Mouse (Mus musculus): ENCODE results near the gene Speer4b.
A peak's percentile ranks its signal among the peaks of the same experiment; 100 is the strongest.
"Not testable (repeated sequence)": the region's sequence is repeated elsewhere in the genome, so short reads cannot be mapped to it uniquely, and the experiment has no call there.

Gene Speer4b

GRCm38 (mm10) chr5:27501338-27501737 is at the start of gene Speer4b:
TSS of gene Speer4b (minus strand) at chr5:27501438.
- DNase-seq (ENCODE audit: low read depth, low spot score): not testable (repeated sequence)

GRCm38 (mm10) chr5:27549291-27549690 is 48.1 kb upstream of the Speer4b start:
- no peak for DNase-seq (ENCODE audit: low read depth, low spot score)

GRCm38 (mm10) chr5:27544816-27545270 is 43.6 kb upstream of the Speer4b start:
- DNase-seq (ENCODE audit: low read depth, low spot score): peak; percentile 80

DNA sequence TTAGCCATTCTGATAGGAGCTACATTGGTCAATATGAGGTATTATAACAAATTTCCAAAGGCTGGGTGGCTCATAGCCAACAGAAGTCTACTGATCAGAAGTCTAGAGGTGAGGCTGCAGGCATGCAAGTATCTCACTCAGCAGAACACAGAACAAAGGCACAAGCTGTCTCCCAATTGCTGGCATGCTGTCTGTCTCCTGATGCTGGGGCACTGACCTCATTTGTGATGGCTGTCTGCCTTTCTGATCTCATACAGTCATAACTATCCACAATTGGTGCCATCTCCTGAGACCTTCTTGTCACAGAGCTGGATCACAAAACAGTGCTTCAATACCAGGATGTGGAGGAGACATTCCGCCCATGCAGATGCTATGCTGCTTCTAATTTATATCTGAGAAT is 25.7 kb upstream of the Speer4b start:
- no peak for DNase-seq (ENCODE audit: low read depth, low spot score)

- no peak for DNase-seq (ENCODE audit: low read depth, low spot score)
These were observed 17.5 kb upstream of the Speer4b start for GRCm38 (mm10) chr5:27518716-27519115.

DNA sequence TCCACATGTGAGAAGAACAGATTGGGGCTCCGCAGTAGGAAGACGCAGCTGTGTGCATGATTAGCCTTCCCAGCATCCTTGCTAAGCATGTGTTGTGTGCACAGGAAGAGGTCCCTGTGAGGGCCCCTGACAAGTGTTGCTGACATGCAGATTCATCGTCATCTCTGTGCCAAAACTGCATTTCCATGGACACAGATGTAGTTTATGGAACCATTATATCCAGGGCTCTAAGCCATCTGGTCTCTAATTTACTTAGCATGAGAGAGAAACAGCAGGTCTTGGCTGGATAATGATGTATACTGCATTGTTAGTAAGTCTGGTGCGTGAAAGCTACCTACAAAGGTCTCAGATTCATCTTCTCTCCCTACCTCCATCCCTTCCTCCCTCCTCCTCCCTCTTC is 10.3 kb downstream of the Speer4b start:
- no peak for DNase-seq (ENCODE audit: low read depth, low spot score)

DNA sequence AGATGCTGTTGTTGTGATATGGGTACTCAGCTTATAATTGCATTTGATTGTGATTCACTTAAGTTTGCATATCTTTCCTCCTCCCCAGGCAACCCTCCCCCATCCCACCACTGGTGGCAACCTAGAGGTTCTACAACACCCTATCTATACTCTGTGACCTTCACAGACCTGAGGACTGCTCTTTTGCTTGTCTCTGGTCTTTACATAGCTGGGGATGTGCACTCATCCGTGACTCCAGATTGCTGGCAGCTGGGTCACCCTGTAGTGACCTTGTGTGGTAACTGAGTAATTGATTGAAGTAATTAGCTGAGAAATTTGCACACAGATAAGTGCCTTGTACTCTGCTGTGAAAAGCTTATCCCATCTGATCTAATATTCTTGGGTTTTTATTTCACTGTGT is 15.1 kb downstream of the Speer4b start:
- DNase-seq (ENCODE audit: low read depth, low spot score): peak; percentile 21

DNA sequence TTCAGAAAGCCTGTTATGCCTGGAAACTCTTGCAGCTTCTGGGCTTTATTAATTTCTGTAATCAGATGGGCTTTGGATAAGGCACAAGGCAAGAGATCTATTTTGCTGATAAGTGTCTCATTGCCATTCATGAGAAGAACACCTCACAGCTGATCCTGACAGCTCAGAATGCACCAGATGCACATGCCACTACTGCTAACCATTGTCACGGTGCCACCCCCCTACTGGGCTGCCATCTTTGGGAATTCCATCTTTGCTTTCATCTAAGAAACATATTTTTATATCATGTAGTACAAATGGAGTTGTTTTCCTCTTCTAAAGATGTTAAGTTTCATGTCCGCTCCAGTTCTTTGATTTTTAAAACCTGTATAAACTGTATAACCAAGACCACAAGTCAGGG is 19.5 kb downstream of the Speer4b start:
- DNase-seq (ENCODE audit: low read depth, low spot score): no peak

GRCm38 (mm10) chr5:27474964-27475465 is 26.2 kb downstream of the Speer4b start:
- DNase-seq (ENCODE audit: low read depth, low spot score): no peak

- no peak for DNase-seq (ENCODE audit: low read depth, low spot score)
These were observed 43.6 kb downstream of the Speer4b start for GRCm38 (mm10) chr5:27457686-27458085.

DNA sequence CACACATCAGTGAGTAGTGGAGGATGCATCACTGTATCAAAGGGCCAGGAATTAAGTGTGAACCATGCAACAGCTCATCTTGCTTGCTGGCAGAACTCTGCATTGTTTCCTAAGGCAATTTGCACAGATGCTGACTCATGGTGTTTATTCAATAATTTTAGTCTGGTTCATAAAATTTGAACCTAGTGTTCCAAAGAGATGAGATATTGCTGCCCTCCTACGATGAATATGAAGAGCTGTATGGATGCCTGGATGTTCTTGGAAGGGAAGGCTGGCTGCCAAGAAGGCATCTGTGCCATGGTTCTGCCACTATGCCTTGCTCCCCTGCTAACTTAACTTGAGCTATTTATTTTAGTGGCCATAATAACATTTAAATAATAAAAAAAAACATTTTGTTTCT is 44.3 kb downstream of the Speer4b start:
- DNase-seq (ENCODE audit: low read depth, low spot score): no peak

- peak; percentile 58 for DNase-seq (ENCODE audit: low read depth, low spot score)
These were observed 46.9 kb downstream of the Speer4b start for GRCm38 (mm10) chr5:27454386-27454785.

- DNase-seq (ENCODE audit: low read depth, low spot score): peak; percentile 87
These were observed 47.9 kb downstream of the Speer4b start for GRCm38 (mm10) chr5:27453201-27453845.
